Mouse (Mus musculus) spleen, adult 2 months (tissue): Measurements from ENCODE around the gene Lbr. TPM values are rescaled to one million over a fixed set of nuclear protein-coding genes. Genes with fewer than 3 reads are reported as not detected.
A peak's percentile ranks its signal among the peaks of the same experiment; 100 is the strongest.
"Not testable (repeated sequence)": the region's sequence is repeated elsewhere in the genome, so short reads cannot be mapped to it uniquely, and the experiment has no call there.

Source experiments
- DNase-seq, 2 experiments: peaks; one replicate each; pipeline versions ENCODE4 v3.0.0 to v3.0.0-alpha.2; 2012 to 2021; ENCODE audit warnings: low spot score in 2 of 2, low read depth in 1 of 2
- H3K27ac ChIP-seq: fragments of 200-500 bp; 2 replicates; pipeline ENCODE4 v1.5.1; 2012; ENCODE audit warnings: low read length, inconsistent platforms; ENCODE audit not compliant: insufficient read depth
- H3K27me3 ChIP-seq: fragments of 200-500 bp; 2 replicates; pipeline ENCODE4 v1.6.1; 2012; ENCODE audit warnings: mild to moderate bottlenecking, moderate library complexity, low read length, inconsistent platforms; ENCODE audit not compliant: control insufficient read depth, insufficient read depth
- H3K36me3 ChIP-seq: fragments of 200-500 bp; 2 replicates; pipeline ENCODE4 v1.6.1; 2012; ENCODE audit warnings: mild to moderate bottlenecking, low read length, inconsistent platforms; ENCODE audit not compliant: control insufficient read depth, insufficient read depth
- H3K4me1 ChIP-seq: fragments of 200-500 bp; 2 replicates; pipeline ENCODE4 v1.6.1; 2011; ENCODE audit warnings: inconsistent platforms; ENCODE audit not compliant: control insufficient read depth, insufficient read depth, insufficient read length
- H3K4me3 ChIP-seq: fragments of 200-500 bp; 2 replicates; pipeline ENCODE4 v1.5.1; 2011; ENCODE audit warnings: mild to moderate bottlenecking, inconsistent platforms; ENCODE audit not compliant: insufficient read depth, insufficient read length; ENCODE audit errors: extremely low read depth
- CTCF ChIP-seq: fragments of 200-500 bp; IDR thresholded peaks from 2 replicates; pipeline ENCODE4 v1.5.1; 2011; ENCODE audit warnings: mild to moderate bottlenecking, inconsistent platforms; ENCODE audit not compliant: insufficient read depth, insufficient read length, insufficient replicate concordance; ENCODE audit errors: extremely low read depth
- POLR2A ChIP-seq: fragments of 200-500 bp; IDR thresholded peaks from 2 replicates; pipeline ENCODE4 v1.6.1; 2011; ENCODE audit warnings: low read depth, low read length, inconsistent platforms
- WGBS: fragments of 180-500 bp; shearing (Covaris S2); methylation state at CpG from one replicate; pipeline ENCODE4 v1.1.7; 2018; 5-methylcytosine and 5-hydroxymethylcytosine counted together
- polyA plus RNA-seq: library from polyadenylated mRNA; depleted of rRNA; stranded (reverse); fragments of >200 nt; gene quantifications from 2 replicates; pipeline ENCODE4 v1.2.3, GENCODE M21; 2012; rRNA removed

Gene Lbr
- polyA plus RNA-seq, 1 experiment = 50.5 TPM

GRCm38 (mm10) chr1:181793541-181793940, 49.3 kb downstream of the Lbr start:
- no peaks in the 10 kb centered on the region for H3K4me1 ChIP-seq
- WGBS = 47% methylated on average over 2 of the region's 2 CpGs
- TF ChIP-seq CTCF = no peak
- no peak for TF ChIP-seq POLR2A

GRCm38 (mm10) chr1:181789952-181790351, 52.9 kb downstream of the Lbr start:
- TF ChIP-seq CTCF (no peak), POLR2A (no peak)
- H3K4me1 ChIP-seq = no peaks in the 10 kb centered on the region
- no peaks in the 10 kb centered on the region for H3K27me3 ChIP-seq
- no peak overlapping the region for H3K4me3 ChIP-seq
- no peak for DNase-seq
- no peak overlapping the region for H3K27ac ChIP-seq
- whole genome bisulfite sequencing = 36% methylated on average over 6 of the region's 6 CpGs
- H3K36me3 ChIP-seq = no peaks in the 10 kb centered on the region

More at GRCm38 (mm10) chr1:181793541-181793940, 49.3 kb downstream of the Lbr start:
- Histone ChIP-seq H3K4me3 (no peak overlapping the region), H3K36me3 (no peaks in the 10 kb centered on the region), H3K27me3 (no peaks in the 10 kb centered on the region), H3K27ac (no peak overlapping the region)
- no peak for DNase-seq

DNA sequence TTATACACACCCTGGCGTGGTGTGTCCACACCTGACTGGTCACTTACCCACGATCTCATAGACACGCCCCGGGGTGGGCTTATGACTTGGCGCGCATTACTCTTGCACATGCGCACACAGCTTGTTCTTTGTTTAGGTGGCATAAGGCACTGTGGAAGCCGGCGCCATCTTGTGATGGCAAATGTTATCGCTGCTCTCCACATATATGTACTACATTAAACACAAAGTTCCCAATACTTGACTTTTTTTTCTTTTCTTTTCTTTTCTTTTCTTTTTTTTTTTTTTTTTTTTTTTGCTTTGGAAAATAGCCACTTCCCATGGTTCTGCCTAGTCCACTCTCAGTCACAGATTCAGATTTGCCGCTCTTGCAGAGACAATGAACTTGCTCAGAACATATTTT, 60.2 kb downstream of the Lbr start:
- H3K36me3 ChIP-seq, H3K4me3 ChIP-seq, H3K27me3 ChIP-seq, DNase-seq, H3K27ac ChIP-seq, H3K4me1 ChIP-seq: not testable (repeated sequence)
- 93% methylated on average over 11 of the region's 11 CpGs for WGBS

GRCm38 (mm10) chr1:181776541-181776940, 66.3 kb downstream of the Lbr start:
- Histone ChIP-seq H3K27ac (no peak overlapping the region), H3K27me3 (no peaks in the 10 kb centered on the region), H3K4me1 (no peaks in the 10 kb centered on the region), H3K36me3 (no peaks in the 10 kb centered on the region), H3K4me3 (no peak overlapping the region)
- WGBS = 60% methylated on average over 1 of the region's 1 CpGs
- no peak for DNase-seq
- TF ChIP-seq CTCF (no peak), POLR2A (no peak)

GRCm38 (mm10) chr1:181771871-181772270, 71.0 kb downstream of the Lbr start:
- DNase-seq = no peak
- Histone ChIP-seq H3K4me3 (no peak overlapping the region), H3K27me3 (no peaks in the 10 kb centered on the region), H3K4me1 (no peaks in the 10 kb centered on the region), H3K27ac (no peak overlapping the region), H3K36me3 (no peaks in the 10 kb centered on the region)
- WGBS = 96% methylated on average over 3 of the region's 3 CpGs
- no peak for TF ChIP-seq CTCF

GRCm38 (mm10) chr1:181769392-181769791, 73.5 kb downstream of the Lbr start:
- peak; percentile 11; the same call in 1 of the 2 replicates for TF ChIP-seq CTCF
- TF ChIP-seq POLR2A = no peak
- H3K27ac ChIP-seq = no peak overlapping the region
- H3K4me3 ChIP-seq = no peak overlapping the region
- no peak for DNase-seq
- WGBS = 76% methylated on average over 14 of the region's 14 CpGs
- no peaks in the 10 kb centered on the region for H3K4me1 ChIP-seq
- H3K36me3 ChIP-seq = no peaks in the 10 kb centered on the region
- no peaks in the 10 kb centered on the region for H3K27me3 ChIP-seq

Other genes with a start within 250 kb of the Lbr start
- gene Enah, start 176.9 kb upstream of the Lbr start, polyA plus RNA-seq = 1.5 and 1.6 TPM in 2 replicates